Mouse (Mus musculus) layer of hippocampus, adult 2 months (tissue): ENCODE results near the gene Tbc1d2b. TPM values are rescaled to one million over a fixed set of nuclear protein-coding genes. Genes with fewer than 3 reads are reported as not detected.

ENCODE experiments used
- DNase-seq, 2 experiments: peaks; one replicate each; pipeline ENCODE4 v3.0.0; 2022; ENCODE audit warnings: low spot score in 2 of 2
- H3K27ac ChIP-seq: fragments of 200-600 bp; 2 replicates; pipeline ENCODE4 v1.8.1; 2022
- H3K4me3 ChIP-seq: fragments of 200-600 bp; 2 replicates; pipeline ENCODE4 v1.8.1; 2022; ENCODE audit warnings: mild to moderate bottlenecking
- CTCF ChIP-seq: fragments of 200-600 bp; conservative IDR thresholded peaks from 2 replicates; pipeline ENCODE4 v1.8.1; 2022; ENCODE audit warnings: antibody characterized with exemption, mild to moderate bottlenecking, moderate library complexity
- total RNA-seq, 2 experiments: library from RNA; stranded (reverse); gene quantifications; 2 replicates each; pipeline ENCODE4 v1.2.3; 2021

The Tbc1d2b gene
- total RNA-seq, 2 experiments from 2014 or later: 9.5 to 9.7 TPM

- no peak overlapping the region for H3K4me3 ChIP-seq
- no peak for TF ChIP-seq CTCF
- no peak overlapping the region for H3K27ac ChIP-seq
- no peak for DNase-seq
Measured at GRCm38 (mm10) chr9:90260600-90261375, 9.8 kb downstream of the Tbc1d2b start.

- DNase-seq: no peak
- H3K4me3 ChIP-seq: no peak overlapping the region
- no peak for TF ChIP-seq CTCF
- no peak overlapping the region for H3K27ac ChIP-seq
Measured at GRCm38 (mm10) chr9:90260079-90260478, 10.5 kb downstream of the Tbc1d2b start.

GRCm38 (mm10) chr9:90259400-90259950, 11.1 kb downstream of the Tbc1d2b start:
- no peak for TF ChIP-seq CTCF
- H3K4me3 ChIP-seq: no peak overlapping the region
- DNase-seq: no peak
- no peak overlapping the region for H3K27ac ChIP-seq

GRCm38 (mm10) chr9:90257754-90258531, 12.7 kb downstream of the Tbc1d2b start:
- Histone ChIP-seq H3K27ac (no peak overlapping the region), H3K4me3 (no peak overlapping the region)
- no peak for DNase-seq
- no peak for TF ChIP-seq CTCF

- DNase-seq: no peak
- H3K4me3 ChIP-seq: no peak overlapping the region
- no peak overlapping the region for H3K27ac ChIP-seq
- no peak for TF ChIP-seq CTCF
Measured at GRCm38 (mm10) chr9:90257220-90257619, 13.4 kb downstream of the Tbc1d2b start.

- DNase-seq: no peak
- Histone ChIP-seq H3K27ac (0 out of 2 replicates have a peak overlapping the region, but pooled peaks have one; percentile 7), H3K4me3 (no peak overlapping the region)
- no peak for TF ChIP-seq CTCF
Measured at GRCm38 (mm10) chr9:90255844-90256405, 14.7 kb downstream of the Tbc1d2b start.

GRCm38 (mm10) chr9:90253181-90253580, 17.4 kb downstream of the Tbc1d2b start:
- Histone ChIP-seq H3K4me3 (no peak overlapping the region), H3K27ac (no peak overlapping the region)
- no peak for DNase-seq
- TF ChIP-seq CTCF: no peak

GRCm38 (mm10) chr9:90250964-90251750, 19.4 kb downstream of the Tbc1d2b start:
- no peak overlapping the region for H3K4me3 ChIP-seq
- H3K27ac ChIP-seq: no peak overlapping the region
- DNase-seq: no peak
- TF ChIP-seq CTCF: no peak

GRCm38 (mm10) chr9:90250141-90250775, 20.3 kb downstream of the Tbc1d2b start:
- no peak overlapping the region for H3K4me3 ChIP-seq
- H3K27ac ChIP-seq: no peak overlapping the region
- no peak for TF ChIP-seq CTCF
- no peak for DNase-seq

- no peak for TF ChIP-seq CTCF
- no peak overlapping the region for H3K27ac ChIP-seq
- no peak for DNase-seq
- no peak overlapping the region for H3K4me3 ChIP-seq
Measured at GRCm38 (mm10) chr9:90249036-90249435, 21.6 kb downstream of the Tbc1d2b start.

- no peak overlapping the region for H3K4me3 ChIP-seq
- no peak for DNase-seq
- TF ChIP-seq CTCF: no peak
- H3K27ac ChIP-seq: no peak overlapping the region
Measured at GRCm38 (mm10) chr9:90248326-90248725, 22.3 kb downstream of the Tbc1d2b start.

- Histone ChIP-seq H3K27ac (no peak overlapping the region), H3K4me3 (no peak overlapping the region)
- DNase-seq: no peak
- no peak for TF ChIP-seq CTCF
Measured at GRCm38 (mm10) chr9:90247316-90247715, 23.3 kb downstream of the Tbc1d2b start.
